Mouse (Mus musculus) intestine, embryonic 16.5 days (tissue): ENCODE data around the gene Copg1. TPM values are rescaled to one million over a fixed set of nuclear protein-coding genes. Genes with fewer than 3 reads are reported as not detected.

Experiments
- ATAC-seq: fragments of 200-750 bp; cut with Nextera tagmentation; 2 replicates; pipeline ENCODE4 v1.8.0; 2017; ENCODE audit warnings: moderate TSS enrichment, moderate library complexity
- H3K27ac ChIP-seq: fragments of 300-500 bp; sonication (generic); 2 replicates; pipeline ENCODE4 v1.5.1; 2014; ENCODE audit warnings: mild to moderate bottlenecking, low read length
- H3K27me3 ChIP-seq: fragments of 300-500 bp; sonication (generic); replicated peaks from 2 replicates; pipeline ENCODE4 v1.6.1; 2014; ENCODE audit warnings: low read length, control low read depth, mixed read lengths; ENCODE audit not compliant: control insufficient read depth, insufficient read depth
- H3K36me3 ChIP-seq: fragments of 300-500 bp; sonication (generic); 2 replicates; pipeline ENCODE4 v1.6.1; 2014; ENCODE audit warnings: low read length, control low read depth; ENCODE audit not compliant: control insufficient read depth, insufficient read depth
- H3K4me1 ChIP-seq: fragments of 300-500 bp; sonication (generic); 2 replicates; pipeline ENCODE4 v1.6.1; 2014; ENCODE audit warnings: low read length, control low read depth, mixed read lengths; ENCODE audit not compliant: control insufficient read depth, insufficient read depth
- H3K4me2 ChIP-seq: fragments of 300-500 bp; sonication (generic); 2 replicates; pipeline ENCODE4 v1.6.1; 2014; ENCODE audit warnings: low read depth, low read length, control low read depth
- H3K4me3 ChIP-seq: fragments of 300-500 bp; sonication (generic); 2 replicates; pipeline ENCODE4 v1.5.1; 2014; ENCODE audit warnings: mild to moderate bottlenecking, low read length
- H3K9ac ChIP-seq: fragments of 300-500 bp; sonication (generic); 2 replicates; pipeline ENCODE4 v1.6.1; 2014; ENCODE audit warnings: low read depth, low read length
- H3K9me3 ChIP-seq: fragments of 300-500 bp; sonication (generic); 2 replicates; pipeline ENCODE4 v1.6.1; 2016; ENCODE audit warnings: low read length, control low read depth; ENCODE audit not compliant: control insufficient read depth
- WGBS: fragments of 180-500 bp; shearing (Covaris S2); extraction: QIAGEN DNeasy Blood & Tissue Kit; methylation state at CpG from one replicate; pipeline ENCODE4 v1.1.7; 2014; 5-methylcytosine and 5-hydroxymethylcytosine counted together
- polyA plus RNA-seq: library from polyadenylated mRNA; unstranded; fragments of >200 nt; fragmentation: Nextera tagmentation; extraction: Ambion mirVana; gene quantifications from 2 replicates; pipeline ENCODE4 v1.2.1, GENCODE M21; 2015

Gene Copg1
- polyA plus RNA-seq, 1 experiment from 2014 or later = 162 TPM

DNA sequence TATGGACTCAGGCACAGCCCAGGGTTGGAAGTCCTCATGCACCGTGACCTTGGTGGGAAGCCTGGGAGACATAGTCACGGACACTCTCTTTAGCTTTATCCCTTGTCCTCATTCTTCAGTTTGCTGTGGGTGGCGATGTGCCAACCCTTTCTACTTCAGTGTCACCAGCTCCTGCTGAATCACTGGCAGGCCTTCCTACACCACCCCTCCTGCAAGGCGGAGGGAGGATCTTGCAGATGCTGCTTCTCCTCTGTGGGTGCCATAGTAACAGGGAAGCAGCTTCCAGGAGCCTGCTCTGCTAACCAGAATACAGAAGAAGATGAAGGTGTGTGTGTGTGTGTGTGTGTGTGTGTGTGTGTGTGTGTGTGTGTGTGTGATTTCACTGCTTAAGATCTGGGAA lies 4.8 kb upstream of the Copg1 start:
- Histone ChIP-seq H3K27ac (no peak overlapping the region), H3K27me3 (no peaks in the 10 kb centered on the region), H3K4me3 (no peak overlapping the region), H3K36me3 (no peaks in the 10 kb centered on the region), H3K4me2 (no peak overlapping the region), H3K4me1 (peaks cover 9% of the 10 kb centered on the region; the same call in 1 of the 2 replicates), H3K9me3 (no peaks in the 10 kb centered on the region), H3K9ac (no peak overlapping the region)
- WGBS = 75% methylated on average over 4 of the region's 4 CpGs
- ATAC-seq = no peak

DNA sequence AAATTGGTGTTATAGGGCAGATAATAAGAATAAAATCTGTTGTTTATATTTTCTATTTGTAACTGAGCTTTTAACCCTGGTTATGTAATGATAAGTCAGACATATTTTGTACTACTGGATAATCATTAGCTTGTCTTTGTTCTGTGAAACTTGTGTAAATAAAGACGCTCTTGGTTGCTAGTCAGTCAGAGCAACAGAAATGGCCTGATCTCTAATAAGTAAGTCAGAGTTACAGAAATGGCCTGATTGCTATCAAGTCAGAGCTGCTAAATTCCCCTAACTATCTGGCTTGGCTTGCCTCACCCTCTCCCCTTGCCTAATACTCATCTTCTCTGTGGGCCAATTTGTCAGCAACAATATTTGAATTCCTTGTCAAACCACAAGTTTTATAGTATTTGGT lies 893 bp upstream of the Copg1 start:
- Histone ChIP-seq H3K4me3 (no peak overlapping the region), H3K27ac (peak overlapping the region; percentile 16; the same call in 1 of the 2 replicates), H3K9me3 (no peaks in the 10 kb centered on the region), H3K4me1 (peaks cover 10% of the 10 kb centered on the region), H3K4me2 (no peak overlapping the region), H3K27me3 (no peaks in the 10 kb centered on the region), H3K9ac (no peak overlapping the region), H3K36me3 (peaks cover 15% of the 10 kb centered on the region)
- no peak for ATAC-seq
- WGBS = 38% methylated on average over 1 of the region's 1 CpGs

DNA sequence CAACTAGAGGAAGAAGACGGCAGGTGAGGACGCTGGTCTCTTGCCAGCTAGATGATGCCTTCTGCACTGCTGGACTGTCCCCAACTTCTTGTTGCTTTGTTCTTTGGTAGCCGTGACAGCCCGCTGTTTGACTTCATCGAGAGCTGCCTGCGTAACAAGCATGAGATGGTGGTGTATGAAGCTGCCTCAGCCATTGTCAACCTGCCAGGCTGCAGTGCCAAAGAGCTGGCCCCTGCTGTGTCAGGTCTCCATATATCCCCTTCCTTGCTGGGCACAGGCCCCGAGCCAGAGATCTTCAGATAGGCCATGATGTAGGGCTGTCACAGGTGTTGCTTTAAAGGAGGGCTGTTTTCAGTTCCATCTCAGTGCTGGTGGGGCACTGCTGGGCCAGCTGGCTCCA lies 6.3 kb downstream of the Copg1 start:
- Histone ChIP-seq H3K27me3 (no peaks in the 10 kb centered on the region), H3K9me3 (no peaks in the 10 kb centered on the region), H3K4me3 (no peak overlapping the region), H3K36me3 (peaks cover 32% of the 10 kb centered on the region), H3K9ac (no peak overlapping the region), H3K4me1 (peaks cover under 1% of the 10 kb centered on the region), H3K27ac (no peak overlapping the region), H3K4me2 (no peak overlapping the region)
- ATAC-seq = no peak
- 87% methylated on average over 7 of the region's 7 CpGs for WGBS

DNA sequence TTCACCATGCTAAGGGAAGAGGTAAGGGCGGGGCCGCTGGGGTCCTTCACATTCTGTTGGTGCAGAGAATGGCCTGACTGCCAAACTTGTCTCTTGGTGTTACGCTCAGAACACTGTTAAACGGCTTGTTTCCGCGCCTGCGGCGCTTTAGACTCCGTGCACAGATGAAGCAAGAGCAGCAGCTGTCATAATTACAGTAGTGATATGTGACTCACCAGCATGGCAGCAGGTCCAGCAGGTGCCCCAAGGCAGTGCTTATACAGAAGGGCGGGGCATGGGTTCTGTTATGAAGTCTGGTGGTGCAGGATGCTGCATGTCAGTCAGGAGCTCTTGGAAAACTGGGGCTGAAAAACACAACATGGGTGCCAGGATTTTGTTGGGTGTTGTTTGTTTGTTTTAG lies 10.4 kb downstream of the Copg1 start:
- Histone ChIP-seq H3K4me2 (no peak overlapping the region), H3K27me3 (no peaks in the 10 kb centered on the region), H3K4me3 (no peak overlapping the region), H3K27ac (no peak overlapping the region), H3K9ac (no peak overlapping the region), H3K4me1 (no peaks in the 10 kb centered on the region), H3K9me3 (no peaks in the 10 kb centered on the region), H3K36me3 (peaks cover 18% of the 10 kb centered on the region)
- peak; percentile 91 for ATAC-seq
- WGBS = 81% methylated on average over 10 of the region's 10 CpGs

DNA sequence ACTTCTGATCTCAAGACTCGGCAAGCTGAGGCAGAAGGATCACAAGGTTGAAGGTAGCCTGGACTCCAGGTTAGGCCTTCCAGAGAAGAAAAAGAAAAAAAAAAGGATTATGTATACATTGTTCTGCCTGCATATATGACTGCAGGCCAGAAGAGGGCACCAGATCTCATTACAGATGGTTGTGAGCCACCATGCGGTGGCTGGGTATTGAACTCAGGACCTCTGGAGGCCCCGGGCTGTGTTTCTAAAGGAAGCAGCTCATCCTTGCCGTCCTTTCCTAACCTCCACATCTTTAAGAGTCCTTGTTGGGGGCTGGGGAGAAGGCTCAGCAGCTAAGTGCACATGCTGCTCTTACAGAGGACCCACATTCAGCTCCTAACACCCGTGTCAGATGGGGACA lies 19.0 kb downstream of the Copg1 start:
- no peak overlapping the region for H3K4me2 ChIP-seq
- peaks cover 32% of the 10 kb centered on the region for H3K36me3 ChIP-seq
- ATAC-seq = no peak
- no peaks in the 10 kb centered on the region for H3K27me3 ChIP-seq
- H3K9me3 ChIP-seq = no peaks in the 10 kb centered on the region
- WGBS = 77% methylated on average over 5 of the region's 5 CpGs
- no peak overlapping the region for H3K4me3 ChIP-seq
- no peak overlapping the region for H3K27ac ChIP-seq
- H3K4me1 ChIP-seq = no peaks in the 10 kb centered on the region
- H3K9ac ChIP-seq = no peak overlapping the region

DNA sequence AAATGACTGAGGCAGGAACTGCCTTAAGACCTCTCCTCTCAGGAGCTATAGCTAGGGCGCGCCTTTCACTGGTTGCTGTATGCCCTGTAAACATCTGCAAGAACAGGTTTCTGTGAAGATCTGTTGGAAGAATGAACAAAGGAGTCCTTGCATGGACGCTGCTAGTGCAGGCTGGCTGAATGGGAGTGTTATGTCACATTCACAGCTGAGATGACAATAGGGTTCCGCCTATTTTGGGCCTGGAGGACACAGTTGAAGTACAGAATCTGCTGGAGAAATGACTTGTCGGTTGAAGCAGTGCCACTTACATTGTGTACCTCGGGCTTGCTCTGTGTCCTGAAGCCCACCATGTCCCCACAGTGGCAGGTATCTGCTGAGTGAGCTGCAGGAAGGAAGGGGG lies 21.6 kb downstream of the Copg1 start:
- Histone ChIP-seq H3K36me3 (peaks cover 30% of the 10 kb centered on the region), H3K4me3 (no peak overlapping the region), H3K4me2 (no peak overlapping the region), H3K9ac (no peak overlapping the region), H3K9me3 (no peaks in the 10 kb centered on the region), H3K27me3 (no peaks in the 10 kb centered on the region), H3K4me1 (no peaks in the 10 kb centered on the region), H3K27ac (no peak overlapping the region)
- WGBS = 87% methylated on average over 6 of the region's 6 CpGs
- no peak for ATAC-seq

GRCm38 (mm10) chr6:87911559-87911958 lies 23.9 kb downstream of the Copg1 start:
- H3K4me3 ChIP-seq = no peak overlapping the region
- no peak for ATAC-seq
- no peaks in the 10 kb centered on the region for H3K27me3 ChIP-seq
- no peak overlapping the region for H3K27ac ChIP-seq
- H3K4me1 ChIP-seq = peaks cover 7% of the 10 kb centered on the region; the same call in 1 of the 2 replicates
- H3K9me3 ChIP-seq = no peaks in the 10 kb centered on the region
- no peak overlapping the region for H3K4me2 ChIP-seq
- H3K9ac ChIP-seq = no peak overlapping the region
- WGBS = 81% methylated on average over 6 of the region's 6 CpGs
- H3K36me3 ChIP-seq = peaks cover 19% of the 10 kb centered on the region

GRCm38 (mm10) chr6:87913661-87914325 lies 26.2 kb downstream of the Copg1 start, which contains the start of gene Hmces:
Gene Hmces, plus strand, starts transcription at chr6:87913935.
- peaks cover 7% of the 10 kb centered on the region; the same call in 1 of the 2 replicates for H3K4me1 ChIP-seq
- peak within 1 kb of the TSS; percentile 94 for H3K9ac ChIP-seq
- H3K27me3 ChIP-seq = no peaks in the 10 kb centered on the region
- peaks cover 16% of the 10 kb centered on the region for H3K36me3 ChIP-seq
- under 1% methylated on average over 61 of the region's 62 CpGs for WGBS
- peak within 1 kb of the TSS; percentile 92 for H3K4me3 ChIP-seq
- H3K4me2 ChIP-seq = peak within 1 kb of the TSS; percentile 86
- H3K27ac ChIP-seq = peak within 1 kb of the TSS; percentile 90
- peak; percentile 95 for ATAC-seq
- H3K9me3 ChIP-seq = no peaks in the 10 kb centered on the region

DNA sequence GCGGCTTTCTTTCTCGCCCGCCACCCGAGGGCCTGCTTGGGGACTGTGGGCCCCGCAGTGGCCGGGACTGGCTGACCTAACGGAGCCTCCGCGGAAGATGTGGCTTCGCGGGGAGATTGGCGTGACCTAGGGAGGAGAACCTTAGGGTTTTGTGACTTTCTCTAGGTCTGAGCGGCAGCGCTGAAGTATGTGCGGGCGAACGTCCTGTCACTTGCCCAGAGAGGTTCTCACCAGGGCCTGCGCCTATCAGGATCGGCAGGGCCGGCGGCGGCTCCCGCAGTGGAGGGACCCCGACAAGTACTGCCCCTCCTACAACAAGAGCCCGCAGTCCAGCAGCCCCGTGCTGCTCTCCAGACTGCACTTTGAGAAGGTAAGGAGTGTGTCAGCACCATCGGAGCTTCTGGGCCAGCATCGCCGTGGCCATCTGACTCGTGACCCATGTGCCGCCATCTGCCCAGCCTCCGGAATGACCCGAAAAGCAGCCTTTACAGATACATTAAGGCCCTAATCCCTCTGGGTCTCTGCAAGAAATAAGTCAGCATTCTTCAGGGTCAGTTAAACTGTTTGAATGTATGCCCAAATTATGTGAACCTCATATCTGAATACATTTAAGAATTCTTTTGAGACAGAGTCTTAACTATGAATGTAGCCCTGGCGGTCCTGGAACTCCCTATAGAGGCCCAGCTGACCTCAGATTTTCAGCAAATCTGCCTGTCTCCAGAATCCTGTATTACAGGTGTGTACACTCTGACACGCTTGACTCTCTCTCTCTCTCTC lies 26.9 kb downstream of the Copg1 start:
- Histone ChIP-seq H3K27me3 (no peaks in the 10 kb centered on the region), H3K4me1 (peaks cover 7% of the 10 kb centered on the region; the same call in 1 of the 2 replicates), H3K9ac (peak overlapping the region; percentile 94), H3K36me3 (peaks cover 12% of the 10 kb centered on the region), H3K4me3 (peak overlapping the region; percentile 92), H3K9me3 (no peaks in the 10 kb centered on the region), H3K27ac (peak overlapping the region; percentile 90), H3K4me2 (peak overlapping the region; percentile 86)
- ATAC-seq = peak; percentile 57
- 4% methylated on average over 35 of the region's 35 CpGs for WGBS
